Mouse (Mus musculus): ENCODE data around the gene Chsy1.

DNA sequence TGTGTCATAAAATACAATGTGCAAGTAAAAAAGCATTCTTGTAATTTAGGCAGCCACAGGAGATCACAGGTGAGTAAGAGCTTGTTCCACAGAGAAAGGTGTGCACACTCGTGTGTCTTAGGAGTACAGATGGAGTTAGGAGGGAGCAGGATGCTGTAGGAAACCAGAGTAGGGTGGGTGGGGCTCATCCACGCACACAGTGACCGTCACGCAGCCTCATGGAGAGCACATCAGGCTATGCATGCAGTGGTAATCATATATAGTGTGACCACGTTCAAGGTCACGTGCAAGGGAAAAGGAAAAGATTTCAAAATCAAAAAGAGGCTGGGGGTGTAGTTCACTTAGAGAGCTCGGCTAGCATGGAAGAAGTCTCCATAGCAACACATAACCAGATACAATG, 33.2 kb downstream of the Chsy1 start:
- TF ChIP-seq CTCF (conservative IDR thresholded peaks at IDR 0.05; ENCODE audit: insufficient read depth, insufficient read length, low read depth, low read length): no peak
- TF ChIP-seq POLR2A (IDR thresholded peaks at IDR 0.05; ENCODE audit: low read depth, low read length): no peak

Measured in kidney, adult 2 months (tissue).